In the genomic region with DNA sequence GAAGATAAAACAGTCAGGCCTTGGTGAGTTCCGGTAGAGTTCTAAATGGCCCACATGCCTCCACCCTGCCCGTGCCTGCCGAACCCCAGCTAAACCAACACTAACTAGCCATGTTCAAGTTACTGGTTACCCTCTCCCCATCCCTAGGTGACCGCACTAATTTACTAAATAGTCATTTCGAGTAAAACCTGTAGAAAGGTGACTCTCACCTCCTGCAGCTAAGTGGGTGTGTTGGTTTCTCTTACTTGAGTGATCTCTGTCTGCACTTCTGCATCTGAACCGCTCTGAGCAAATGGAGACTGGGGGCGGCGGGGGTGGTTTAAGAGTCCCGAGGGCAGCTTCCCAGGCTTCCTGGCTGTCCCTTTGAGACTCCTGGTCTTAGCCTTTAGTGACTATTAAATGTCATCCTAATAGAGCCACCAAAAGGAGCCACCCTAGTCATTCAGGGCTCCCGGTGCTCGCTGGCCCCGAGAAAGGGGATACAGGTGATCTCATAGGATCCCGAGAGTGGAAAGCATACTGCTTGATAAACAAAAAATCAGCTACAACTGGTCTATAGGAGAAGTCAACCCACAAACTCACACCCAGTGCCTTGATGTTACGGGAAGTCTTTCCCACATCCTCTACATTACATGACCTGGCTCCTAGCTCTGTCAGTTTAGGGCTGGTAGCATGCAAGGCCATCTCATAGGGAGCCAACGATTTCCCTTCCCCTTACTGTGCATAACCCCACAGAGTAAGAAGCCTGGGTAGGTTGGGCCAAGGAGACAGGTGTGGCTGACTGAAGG, we compare ENCODE assay signal across 30 mouse cellular contexts.
"Had no signal": no experiment of that assay in that cellular context is flagged by ENCODE, and none has a peak within 500 bp of the region (broad histone marks: within the 10 kb centered on the region; RNA-seq: fewer than 3 reads in every experiment).

No protein-coding gene starts in this region.

- DNase-seq: left cerebral cortex, postnatal 4 days; liver; liver, embryonic 13.5 days; liver, postnatal 0 days; lung, adult 18-20 months; lung, adult 2 months; lung, postnatal 10 days; lung, postnatal 14 days; lung, postnatal 36 days; lung, postnatal 4 days; midbrain, embryonic 14.5 days had no signal

- H3K27ac ChIP-seq: left cerebral cortex, adult 2 months; limb, embryonic 10.5 days; limb, embryonic 12.5 days; limb, embryonic 13.5 days; limb, embryonic 15.5 days; liver, embryonic 12.5 days; liver, embryonic 13.5 days; liver, embryonic 14.5 days; liver, embryonic 15.5 days; lung, embryonic 15.5 days; macrophage; midbrain, embryonic 12.5 days; midbrain, embryonic 13.5 days; midbrain, embryonic 15.5 days had no signal

- H3K36me3 ChIP-seq: liver, embryonic 12.5 days; liver, embryonic 13.5 days; liver, embryonic 15.5 days had no signal

- H3K27me3 ChIP-seq: limb, embryonic 12.5 days; limb, embryonic 13.5 days; limb, embryonic 15.5 days; liver, embryonic 12.5 days; liver, embryonic 13.5 days; liver, embryonic 15.5 days; lung, embryonic 15.5 days; megakaryocyte, embryonic 14.5 days; midbrain, embryonic 12.5 days; midbrain, embryonic 13.5 days; midbrain, embryonic 15.5 days had no signal

- H3K4me1 ChIP-seq: limb, embryonic 15.5 days; liver, embryonic 12.5 days; liver, embryonic 13.5 days; liver, embryonic 15.5 days; lung, embryonic 15.5 days; megakaryocyte, embryonic 14.5 days; midbrain, embryonic 13.5 days; midbrain, embryonic 15.5 days had no signal

- H3K9me3 ChIP-seq: limb, embryonic 10.5 days; limb, embryonic 12.5 days; limb, embryonic 13.5 days; limb, embryonic 15.5 days; liver, embryonic 12.5 days; liver, embryonic 13.5 days; liver, embryonic 15.5 days; lung, embryonic 15.5 days; megakaryocyte, embryonic 14.5 days; midbrain, embryonic 12.5 days; midbrain, embryonic 13.5 days; midbrain, embryonic 15.5 days had no signal

- H3K9ac ChIP-seq: limb, embryonic 12.5 days; limb, embryonic 13.5 days; limb, embryonic 15.5 days; liver, embryonic 12.5 days; liver, embryonic 13.5 days; liver, embryonic 14.5 days; liver, embryonic 15.5 days; liver, postnatal 0 days; lung, embryonic 14.5 days; lung, embryonic 15.5 days; midbrain, embryonic 12.5 days; midbrain, embryonic 13.5 days; midbrain, embryonic 15.5 days had no signal

- H3K4me3 ChIP-seq: left cerebral cortex, adult 2 months; limb, embryonic 10.5 days; limb, embryonic 12.5 days; limb, embryonic 13.5 days; limb, embryonic 15.5 days; liver, embryonic 12.5 days; liver, embryonic 13.5 days; liver, embryonic 15.5 days; lung, embryonic 15.5 days; megakaryocyte, embryonic 14.5 days; midbrain, embryonic 12.5 days; midbrain, embryonic 13.5 days; midbrain, embryonic 15.5 days; myocyte had no signal

- ATAC-seq: liver, embryonic 12.5 days; liver, postnatal 0 days; lung, postnatal 0 days; midbrain, embryonic 13.5 days; midbrain, embryonic 15.5 days; midbrain, embryonic 16.5 days had no signal

- H3K4me2 ChIP-seq: limb, embryonic 12.5 days; limb, embryonic 13.5 days; limb, embryonic 15.5 days; liver, embryonic 11.5 days; liver, embryonic 12.5 days; liver, embryonic 13.5 days; liver, embryonic 15.5 days; lung, embryonic 14.5 days; lung, embryonic 15.5 days; midbrain, embryonic 12.5 days; midbrain, embryonic 13.5 days; midbrain, embryonic 15.5 days had no signal
